In genomic region chr8:127230233-127230595, GRCm38 (mm10) we compare ENCODE assay signal across 16 mouse cellular contexts.
DNase-seq lines count a peak whose midpoint lies in the region; ATAC-seq and TF ChIP-seq lines count a peak whose summit lies in the region.
"Had no signal": no experiment of that assay in that cellular context is flagged by ENCODE, and none has a peak within 500 bp of the region (broad histone marks: within the 10 kb centered on the region; RNA-seq: fewer than 3 reads in every experiment).

No protein-coding gene starts in this region.

- peaks cover 17% of the 10 kb centered on the region for H3K4me1 ChIP-seq in hindbrain, embryonic 12.5 days
- H3K4me1 ChIP-seq in hindbrain, embryonic 16.5 days (ENCODE audit: control insufficient read depth, insufficient read depth, low read depth, low read length) = peaks cover 13% of the 10 kb centered on the region
- H3K4me1 ChIP-seq in midbrain, embryonic 11.5 days (ENCODE audit: control insufficient read depth, insufficient read depth, low read length) = no peaks in the 10 kb centered on the region; the same call in 1 of the 2 replicates
- peaks cover 15% of the 10 kb centered on the region for H3K4me1 ChIP-seq in midbrain, embryonic 10.5 days
- H3K4me1 ChIP-seq in hindbrain, postnatal 0 days (ENCODE audit: insufficient read depth, low read length) = peaks cover 11% of the 10 kb centered on the region
- H3K4me1 ChIP-seq in neural tube, embryonic 15.5 days = peaks cover 27% of the 10 kb centered on the region
- H3K4me1 ChIP-seq: megakaryocyte, embryonic 14.5 days had no signal

- no peak for TF ChIP-seq CTCF in hindbrain, postnatal 0 days (IDR thresholded peaks at IDR 0.05; ENCODE audit: low read depth)

- no peak for ATAC-seq in hindbrain, embryonic 12.5 days (ENCODE audit: low FRiP score)
- ATAC-seq in hindbrain, embryonic 16.5 days = no peak
- ATAC-seq in midbrain, embryonic 11.5 days (ENCODE audit: low FRiP score) = no peak
- no peak for ATAC-seq in hindbrain, postnatal 0 days
- no peak for ATAC-seq in neural tube, embryonic 15.5 days (ENCODE audit: low FRiP score)
- ATAC-seq: forebrain, embryonic 16.5 days had no signal

- no peaks in the 10 kb centered on the region for H3K9me3 ChIP-seq in hindbrain, embryonic 12.5 days (replicated peaks)
- H3K9me3 ChIP-seq in hindbrain, embryonic 16.5 days (ENCODE audit: control insufficient read depth, low read length) = no peaks in the 10 kb centered on the region
- no peaks in the 10 kb centered on the region for H3K9me3 ChIP-seq in midbrain, embryonic 11.5 days (ENCODE audit: control insufficient read depth, low read length)
- H3K9me3 ChIP-seq in midbrain, embryonic 10.5 days (replicated peaks) = no peaks in the 10 kb centered on the region
- no peaks in the 10 kb centered on the region for H3K9me3 ChIP-seq in hindbrain, postnatal 0 days (ENCODE audit: low read length)
- no peaks in the 10 kb centered on the region for H3K9me3 ChIP-seq in neural tube, embryonic 15.5 days (replicated peaks)
- H3K9me3 ChIP-seq: embryonic facial prominence, embryonic 10.5 days had no signal

- H3K27me3 ChIP-seq in hindbrain, embryonic 12.5 days = no peaks in the 10 kb centered on the region
- H3K27me3 ChIP-seq in hindbrain, embryonic 16.5 days (replicated peaks; ENCODE audit: control insufficient read depth, insufficient read depth, low read length) = no peaks in the 10 kb centered on the region
- H3K27me3 ChIP-seq in midbrain, embryonic 11.5 days (ENCODE audit: control insufficient read depth, insufficient read depth, low read length) = no peaks in the 10 kb centered on the region
- H3K27me3 ChIP-seq in midbrain, embryonic 10.5 days (ENCODE audit: low read depth, poor library complexity, severe bottlenecking) = no peaks in the 10 kb centered on the region
- no peaks in the 10 kb centered on the region for H3K27me3 ChIP-seq in hindbrain, postnatal 0 days (ENCODE audit: insufficient read depth, low read length)
- H3K27me3 ChIP-seq in neural tube, embryonic 15.5 days (replicated peaks) = no peaks in the 10 kb centered on the region
- H3K27me3 ChIP-seq: megakaryocyte, embryonic 14.5 days had no signal

- H3K4me3 ChIP-seq in hindbrain, embryonic 12.5 days = no peak overlapping the region
- no peak overlapping the region for H3K4me3 ChIP-seq in hindbrain, embryonic 16.5 days (ENCODE audit: low read length)
- H3K4me3 ChIP-seq in midbrain, embryonic 11.5 days (ENCODE audit: low read depth, low read length) = no peak overlapping the region
- H3K4me3 ChIP-seq in midbrain, embryonic 10.5 days = no peak overlapping the region
- H3K4me3 ChIP-seq in hindbrain, postnatal 0 days (ENCODE audit: low read length) = no peak overlapping the region
- H3K4me3 ChIP-seq in neural tube, embryonic 15.5 days (replicated peaks) = no peak overlapping the region
- H3K4me3 ChIP-seq: embryonic facial prominence, embryonic 10.5 days; megakaryocyte, embryonic 14.5 days had no signal

- no peak overlapping the region for H3K4me2 ChIP-seq in hindbrain, embryonic 12.5 days (replicated peaks)
- no peak overlapping the region for H3K4me2 ChIP-seq in hindbrain, embryonic 16.5 days (ENCODE audit: low read length)
- no peak overlapping the region for H3K4me2 ChIP-seq in midbrain, embryonic 11.5 days
- 0 out of 2 replicates have a peak overlapping the region, but pooled peaks have one; percentile 10 for H3K4me2 ChIP-seq in hindbrain, postnatal 0 days (ENCODE audit: low read depth, low read length)
- no peak overlapping the region for H3K4me2 ChIP-seq in neural tube, embryonic 15.5 days

- DNase-seq in midbrain, embryonic 11.5 days (ENCODE audit: low spot score, missing footprints) = peak; percentile 77
- no peak for DNase-seq in midbrain, embryonic 10.5 days (ENCODE audit: low spot score)
- DNase-seq in hindbrain, postnatal 0 days (ENCODE audit: low spot score) = peak; percentile 35
- DNase-seq in adrenal gland, adult 8-10 months = no peak
- DNase-seq: cerebellum, adult 8-10 months; kidney, adult 8-10 months; layer of hippocampus, postnatal 36 days; lung, adult 18-20 months; lung, postnatal 14 days; thymus, postnatal 14 days had no signal

- H3K36me3 ChIP-seq in hindbrain, embryonic 12.5 days = no peaks in the 10 kb centered on the region
- no peaks in the 10 kb centered on the region for H3K36me3 ChIP-seq in hindbrain, embryonic 16.5 days (ENCODE audit: control insufficient read depth, insufficient read depth, low read length)
- no peaks in the 10 kb centered on the region for H3K36me3 ChIP-seq in midbrain, embryonic 11.5 days (ENCODE audit: control insufficient read depth, insufficient read depth, low read length)
- no peaks in the 10 kb centered on the region for H3K36me3 ChIP-seq in midbrain, embryonic 10.5 days
- no peaks in the 10 kb centered on the region for H3K36me3 ChIP-seq in hindbrain, postnatal 0 days (ENCODE audit: insufficient read depth, low read length)
- no peaks in the 10 kb centered on the region for H3K36me3 ChIP-seq in neural tube, embryonic 15.5 days
- H3K36me3 ChIP-seq: embryonic facial prominence, embryonic 10.5 days had no signal

- WGBS in hindbrain, embryonic 12.5 days = 53% methylated on average over 8 of the region's 8 CpGs
- WGBS in hindbrain, embryonic 16.5 days = 34% methylated on average over 8 of the region's 8 CpGs
- WGBS in midbrain, embryonic 11.5 days = 65% methylated on average over 8 of the region's 8 CpGs
- 79% methylated on average over 8 of the region's 8 CpGs for WGBS in midbrain, embryonic 10.5 days
- 33% methylated on average over 8 of the region's 8 CpGs for WGBS in hindbrain, postnatal 0 days
- 38% methylated on average over 8 of the region's 8 CpGs for WGBS in neural tube, embryonic 15.5 days

- no peak overlapping the region for H3K9ac ChIP-seq in hindbrain, embryonic 12.5 days
- H3K9ac ChIP-seq in hindbrain, embryonic 16.5 days (ENCODE audit: low read depth, low read length) = no peak overlapping the region
- no peak overlapping the region for H3K9ac ChIP-seq in midbrain, embryonic 11.5 days (ENCODE audit: low read length)
- H3K9ac ChIP-seq in hindbrain, postnatal 0 days (replicated peaks; ENCODE audit: low read length) = no peak overlapping the region
- no peak overlapping the region for H3K9ac ChIP-seq in neural tube, embryonic 15.5 days (replicated peaks)

- peak overlapping the region; percentile 17; the same call in 1 of the 2 replicates for H3K27ac ChIP-seq in hindbrain, embryonic 12.5 days
- no peak overlapping the region for H3K27ac ChIP-seq in hindbrain, embryonic 16.5 days (ENCODE audit: low read depth, low read length)
- H3K27ac ChIP-seq in midbrain, embryonic 11.5 days (ENCODE audit: low read depth, low read length) = no peak overlapping the region
- no peak overlapping the region for H3K27ac ChIP-seq in midbrain, embryonic 10.5 days (replicated peaks)
- 0 out of 2 replicates have a peak overlapping the region, but pooled peaks have one; percentile 11 for H3K27ac ChIP-seq in hindbrain, postnatal 0 days
- peak overlapping the region; percentile 6; the same call in 1 of the 2 replicates for H3K27ac ChIP-seq in neural tube, embryonic 15.5 days (replicated peaks)
- H3K27ac ChIP-seq: embryonic facial prominence, embryonic 10.5 days had no signal

Comparison
In these comparisons a context has a peak if more than half of its experiments do, and no peak if none do; other contexts are left out.
1. H3K27ac ChIP-seq: peak in hindbrain, embryonic 12.5 days (single experiment), hindbrain, postnatal 0 days (single experiment) and neural tube, embryonic 15.5 days (single experiment); none in hindbrain, embryonic 16.5 days (single experiment), midbrain, embryonic 11.5 days (single experiment) and midbrain, embryonic 10.5 days (single experiment).
2. DNase-seq: peak in midbrain, embryonic 11.5 days (single experiment) and hindbrain, postnatal 0 days (single experiment); none in midbrain, embryonic 10.5 days (single experiment) and adrenal gland, adult 8-10 months (single experiment).